Mouse (Mus musculus) C2C12 (cell line): Measurements from ENCODE around the gene Zmym6. TPM values are rescaled to one million over a fixed set of nuclear protein-coding genes. Genes with fewer than 3 reads are reported as not detected.

Experiments
- H3K27me3 ChIP-seq: one replicate; pipeline ENCODE4 v1.6.1; 2011; ENCODE audit not compliant: control insufficient read depth, insufficient read depth, insufficient read length
- H3K36me3 ChIP-seq: one replicate; pipeline ENCODE4 v1.6.1; 2011; ENCODE audit not compliant: control insufficient read depth, insufficient read depth
- H3K4me3 ChIP-seq: one replicate; pipeline ENCODE4 v1.5.1; 2011; ENCODE audit warnings: mild to moderate bottlenecking, control low read depth; ENCODE audit not compliant: poor library complexity, insufficient read depth, severe bottlenecking
- H3K79me2 ChIP-seq: one replicate; pipeline ENCODE4 v1.6.1; 2011; ENCODE audit not compliant: control insufficient read depth, insufficient read depth
- H3K79me3 ChIP-seq: one replicate; pipeline ENCODE4 v1.6.1; 2011; ENCODE audit warnings: low read depth, control low read depth
- H3ac ChIP-seq: one replicate; pipeline ENCODE3; 2011; ENCODE audit warnings: low read depth; ENCODE audit not compliant: control insufficient read depth, insufficient read length
- CEBPB ChIP-seq: IDR thresholded peaks from one replicate; pipeline ENCODE4 v1.6.1; 2011; ENCODE audit warnings: low read depth, mild to moderate bottlenecking, control low read depth, moderate library complexity
- CTCF ChIP-seq: IDR thresholded peaks from one replicate; pipeline ENCODE4 v1.5.1; 2011; ENCODE audit not compliant: control insufficient read depth, insufficient read depth, insufficient read length
- FOSL1 ChIP-seq: IDR thresholded peaks from one replicate; pipeline ENCODE4 v1.8.0; 2011; ENCODE audit warnings: mild to moderate bottlenecking, low read length; ENCODE audit not compliant: poor library complexity, insufficient read depth, severe bottlenecking
- MAX ChIP-seq: IDR thresholded peaks from one replicate; pipeline ENCODE4 v1.6.1; 2011; ENCODE audit warnings: mild to moderate bottlenecking, control low read depth
- MYOD1 ChIP-seq: IDR thresholded peaks from one replicate; pipeline ENCODE4 v1.6.1; 2011; ENCODE audit warnings: low read depth; ENCODE audit not compliant: control insufficient read depth, insufficient read length
- MYOG ChIP-seq: IDR thresholded peaks from one replicate; pipeline ENCODE4 v1.6.1; 2011; ENCODE audit not compliant: control insufficient read depth, insufficient read length; ENCODE audit errors: extremely low read depth
- USF1 ChIP-seq: IDR thresholded peaks from one replicate; pipeline ENCODE4 v1.6.1; 2011; ENCODE audit warnings: low read depth, mild to moderate bottlenecking, control low read depth, moderate library complexity
- long read RNA-seq, 2 experiments: library from polyadenylated mRNA; unstranded; transcript quantifications; one replicate each; pipeline ENCODE4 v2.0.0; 2019 to 2020
- polyA plus RNA-seq: library from polyadenylated mRNA; unstranded; fragments of >200 nt; fragmentation: generic; extraction: Trizol; gene quantifications from one replicate; pipeline ENCODE4 v1.2.1, GENCODE M21; 2012; ENCODE audit warnings: missing spikeins

Zmym6 gene
- not detected for polyA plus RNA-seq
- long read RNA-seq, experiment 1: 0 reads
- long read RNA-seq, experiment 2: 0 reads

DNA sequence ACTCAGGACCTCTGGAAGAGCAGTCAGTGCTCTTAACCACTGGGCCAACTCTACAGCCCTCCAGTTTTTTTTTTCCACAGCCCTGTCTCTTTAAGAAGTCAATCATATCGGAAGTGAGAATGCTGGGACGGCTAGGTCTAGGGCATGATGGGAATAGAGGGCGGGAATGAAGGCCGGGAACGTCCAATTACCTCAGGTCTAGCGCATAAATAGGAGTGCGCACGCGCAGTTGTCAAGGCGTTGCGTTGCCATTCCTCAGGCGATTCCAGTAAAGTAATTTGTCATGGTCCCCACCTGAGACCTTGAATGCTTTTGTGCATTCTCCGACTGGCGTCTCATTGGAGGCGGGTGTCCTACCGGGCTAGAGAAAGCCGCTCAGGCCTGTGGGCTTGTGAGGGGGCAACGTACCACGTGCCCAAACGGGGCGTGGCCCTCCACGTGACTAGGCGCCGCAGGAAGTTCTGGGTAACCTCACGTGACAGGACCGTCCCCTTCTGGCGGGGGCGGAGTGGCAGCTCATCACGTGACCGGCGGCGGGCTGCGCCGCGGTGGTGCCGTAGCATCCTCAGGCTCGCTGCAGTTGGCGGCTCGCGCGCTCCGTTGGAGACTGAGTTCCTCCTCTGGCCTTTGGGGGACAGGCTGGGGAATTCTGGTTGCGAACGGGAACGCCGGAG lies at the start of gene Zmym6:
Gene Zmym6, plus strand, starts transcription at position 509 of the 674 bp plus-strand sequence.
- no peak within 1 kb of the TSS for H3ac ChIP-seq
- no peaks in the 10 kb centered on the region for H3K36me3 ChIP-seq
- H3K79me3 ChIP-seq: no peaks in the 10 kb centered on the region
- H3K4me3 ChIP-seq: no peak within 1 kb of the TSS
- TF ChIP-seq USF1 (peak; percentile 47), MAX (no peak)
- H3K79me2 ChIP-seq: no peaks in the 10 kb centered on the region
- peaks cover 5% of the 10 kb centered on the region for H3K27me3 ChIP-seq

- Histone ChIP-seq H3ac (no peak overlapping the region), H3K79me2 (peaks cover 36% of the 10 kb centered on the region), H3K79me3 (peaks cover 30% of the 10 kb centered on the region), H3K4me3 (no peak overlapping the region), H3K27me3 (no peaks in the 10 kb centered on the region), H3K36me3 (peaks cover 99% of the 10 kb centered on the region)
- TF ChIP-seq CTCF (no peak), MAX (no peak), FOSL1 (no peak), MYOD1 (no peak), USF1 (no peak), MYOG (no peak), CEBPB (no peak)
Observed at GRCm38 (mm10) chr4:127037158-127037557, 40.0 kb upstream of the Zmym6 start.

DNA sequence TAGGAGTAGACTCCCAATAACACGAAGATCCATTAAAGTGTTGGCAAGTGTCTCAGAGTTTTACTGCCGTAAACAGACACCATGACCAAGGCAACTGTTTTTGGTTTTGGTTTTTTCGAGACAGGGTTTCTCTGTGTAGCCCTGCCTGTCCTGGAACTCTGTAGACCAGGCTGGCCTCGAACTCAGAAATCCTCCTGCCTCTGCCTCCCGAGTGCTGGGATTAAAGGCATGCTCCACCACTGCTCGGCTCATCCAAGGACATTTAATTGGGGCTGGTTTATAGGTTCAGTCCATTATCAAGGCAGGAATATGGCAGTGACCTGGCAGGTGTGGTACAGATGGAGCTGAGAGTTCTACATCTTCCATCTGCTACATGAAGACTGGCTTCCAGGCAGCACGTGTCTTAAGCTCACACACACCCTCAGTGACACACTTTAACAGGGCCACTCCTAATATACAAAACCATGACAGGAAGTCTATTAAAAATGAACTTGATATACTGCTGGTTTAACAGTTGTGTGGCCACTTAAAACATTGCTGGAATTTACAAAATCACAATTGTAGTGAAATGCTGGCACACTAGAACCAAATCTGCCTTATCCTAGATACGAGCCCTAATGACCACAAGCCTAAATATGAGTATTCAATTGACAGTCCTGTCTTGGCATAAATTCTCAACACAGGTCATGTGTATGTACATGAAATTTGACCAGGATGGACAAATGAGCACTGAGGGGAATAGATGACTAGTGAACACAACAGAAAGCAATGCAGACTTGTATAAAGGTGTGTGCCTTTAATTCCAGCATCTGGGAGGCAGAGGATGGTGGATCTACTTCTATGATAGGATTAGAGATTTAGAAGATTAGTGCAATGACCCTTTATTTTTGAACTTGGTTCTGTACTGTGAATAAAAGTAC lies 39.0 kb upstream of the Zmym6 start:
- H3K79me3 ChIP-seq: peaks cover 20% of the 10 kb centered on the region

DNA sequence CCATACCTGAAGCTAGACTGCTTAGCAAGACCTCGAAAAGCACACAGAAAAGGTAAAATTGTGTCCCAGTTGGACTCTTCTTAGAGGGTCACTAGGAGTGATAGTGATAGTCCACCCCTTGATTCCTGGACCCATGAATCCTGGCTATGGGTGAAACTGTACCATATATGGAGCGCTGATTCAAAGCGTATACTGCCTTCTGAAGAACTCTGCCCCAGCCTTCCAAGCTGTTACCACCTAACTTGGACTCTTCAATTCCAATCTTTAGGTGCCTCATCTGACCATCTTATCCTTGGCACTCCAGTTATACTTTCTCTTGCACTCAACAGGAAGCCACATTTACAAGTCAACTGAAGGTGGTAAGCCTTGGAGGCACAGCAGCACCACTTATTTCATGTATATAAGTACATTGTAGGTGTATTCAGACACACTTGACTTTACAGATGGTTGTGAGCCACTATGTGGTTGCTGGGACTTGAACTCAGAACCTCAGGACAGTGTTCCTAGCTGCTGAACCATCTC lies 38.3 kb upstream of the Zmym6 start:
- H3K4me3 ChIP-seq: no peak overlapping the region
- H3K27me3 ChIP-seq: no peaks in the 10 kb centered on the region
- H3K36me3 ChIP-seq: peaks cover 95% of the 10 kb centered on the region
- no peak for TF ChIP-seq MAX
- TF ChIP-seq FOSL1: no peak
- TF ChIP-seq CTCF: no peak
- TF ChIP-seq MYOG: no peak
- TF ChIP-seq MYOD1: no peak
- TF ChIP-seq CEBPB: no peak
- no peak for TF ChIP-seq USF1
- no peak overlapping the region for H3ac ChIP-seq
- peaks cover 13% of the 10 kb centered on the region for H3K79me3 ChIP-seq
- peaks cover 19% of the 10 kb centered on the region for H3K79me2 ChIP-seq

More for the DNA sequence above, 39.0 kb upstream of the Zmym6 start:
- H3K27me3 ChIP-seq: no peaks in the 10 kb centered on the region
- peaks cover 26% of the 10 kb centered on the region for H3K79me2 ChIP-seq
- H3K4me3 ChIP-seq: no peak overlapping the region
- no peak for TF ChIP-seq FOSL1
- no peak for TF ChIP-seq USF1
- no peak for TF ChIP-seq MAX
- TF ChIP-seq CEBPB: no peak
- no peak for TF ChIP-seq MYOG
- no peak for TF ChIP-seq CTCF
- TF ChIP-seq MYOD1: no peak
- no peak overlapping the region for H3ac ChIP-seq
- peaks cover 98% of the 10 kb centered on the region for H3K36me3 ChIP-seq

- H3K36me3 ChIP-seq: peaks cover 92% of the 10 kb centered on the region
Observed at GRCm38 (mm10) chr4:127039871-127040483, 37.2 kb upstream of the Zmym6 start.

More at GRCm38 (mm10) chr4:127039871-127040483, 37.2 kb upstream of the Zmym6 start:
- H3K79me3 ChIP-seq: peaks cover 3% of the 10 kb centered on the region
- H3ac ChIP-seq: no peak overlapping the region
- H3K27me3 ChIP-seq: no peaks in the 10 kb centered on the region
- no peak for TF ChIP-seq CTCF
- TF ChIP-seq MAX: no peak
- TF ChIP-seq USF1: no peak
- no peak for TF ChIP-seq MYOG
- TF ChIP-seq FOSL1: no peak
- no peak overlapping the region for H3K4me3 ChIP-seq
- peaks cover 8% of the 10 kb centered on the region for H3K79me2 ChIP-seq
